Mouse (Mus musculus) mouse trophoblast stem cell (cell line): ENCODE results near the gene Tas2r143.

Experiments used
- in situ Hi-C, 2 experiments: fragments of 300-500 bp; cut with MseI, MboI; formaldehyde crosslinking; loops; 2 replicates in 1 of 2; 3 replicates in 1 of 2; pipeline ENCODE4 v1.15.1; 2025

Gene Tas2r143

GRCm38 (mm10) chr6:42397041-42397657, 2.9 kb upstream of the Tas2r143 start:
- in situ Hi-C loops: no loop called here

- in situ Hi-C loops: no loop called here
Measured at GRCm38 (mm10) chr6:42398285-42398684, 1.8 kb upstream of the Tas2r143 start.

GRCm38 (mm10) chr6:42398998-42399397, 1.0 kb upstream of the Tas2r143 start:
- in situ Hi-C loops: no loop called here

- in situ Hi-C loops: no loop called here
Measured at GRCm38 (mm10) chr6:42405134-42405533, 5.1 kb downstream of the Tas2r143 start, which contains the start of gene Tas2r135. Gene Tas2r135 (plus strand): TSS chr6:42405434.

GRCm38 (mm10) chr6:42419443-42419842, 19.4 kb downstream of the Tas2r143 start:
- in situ Hi-C loops: no loop called here

GRCm38 (mm10) chr6:42421439-42421838, 21.4 kb downstream of the Tas2r143 start:
- in situ Hi-C loops: no loop called here

GRCm38 (mm10) chr6:42424472-42424871, 24.4 kb downstream of the Tas2r143 start:
- in situ Hi-C loops: no loop called here

GRCm38 (mm10) chr6:42426337-42426736, 26.3 kb downstream of the Tas2r143 start:
- in situ Hi-C loops: no loop called here

- in situ Hi-C loops: no loop called here
Measured at GRCm38 (mm10) chr6:42433554-42433953, 33.5 kb downstream of the Tas2r143 start.

GRCm38 (mm10) chr6:42434446-42434845, 34.4 kb downstream of the Tas2r143 start, which contains the start of gene Tas2r126:
Gene Tas2r126 (plus strand): TSS chr6:42434535.
- in situ Hi-C loops: no loop called here

GRCm38 (mm10) chr6:42435490-42435889, 35.5 kb downstream of the Tas2r143 start:
- in situ Hi-C loops: no loop called here

GRCm38 (mm10) chr6:42441395-42441794, 41.4 kb downstream of the Tas2r143 start:
- in situ Hi-C loops: no loop called here

- in situ Hi-C loops: no loop called here
Measured at GRCm38 (mm10) chr6:42444491-42444890, 44.5 kb downstream of the Tas2r143 start.

- in situ Hi-C loops: no loop called here
Measured at GRCm38 (mm10) chr6:42447381-42447780, 47.3 kb downstream of the Tas2r143 start.
